ENCODE assay signal across 8 mouse cellular contexts in genomic region chr10:121476190-121476967, GRCm38 (mm10). TPM values are rescaled to one million over a fixed set of nuclear protein-coding genes. Genes with fewer than 3 reads are reported as not detected.
DNase-seq lines count a peak whose midpoint lies in the region; ATAC-seq and TF ChIP-seq lines count a peak whose summit lies in the region.

Rassf3 (minus strand) TSS chr10:121476347.

- peak within 1 kb of the TSS; percentile 54; the same call in 1 of the 2 replicates for H3K27ac ChIP-seq in embryonic fibroblast, embryonic 13.5 days (ENCODE audit: insufficient read depth, low read length)
- H3K27ac ChIP-seq in kidney, embryonic 14.5 days (ENCODE audit: low read depth, low read length): peak within 1 kb of the TSS; percentile 57

- ATAC-seq in kidney, embryonic 14.5 days (ENCODE audit: low FRiP score, low TSS enrichment): peak; percentile 94

- no peak for TF ChIP-seq CTCF in embryonic fibroblast, embryonic 13.5 days (IDR thresholded peaks at IDR 0.05; ENCODE audit: borderline replicate concordance, insufficient read depth, low read length)

- peak; percentile 85 for TF ChIP-seq POLR2A in embryonic fibroblast, embryonic 13.5 days (IDR thresholded peaks at IDR 0.05; ENCODE audit: low read depth, low read length)

- no peaks in the 10 kb centered on the region for H3K27me3 ChIP-seq in kidney, embryonic 14.5 days (ENCODE audit: control insufficient read depth, insufficient read depth, low read length)

- peak within 1 kb of the TSS; percentile 75 for H3K9ac ChIP-seq in kidney, embryonic 14.5 days (ENCODE audit: low read depth, low read length)

- H3K36me3 ChIP-seq in kidney, embryonic 14.5 days (ENCODE audit: control insufficient read depth, insufficient read depth, low read length): no peaks in the 10 kb centered on the region

- WGBS in kidney, embryonic 14.5 days: under 1% methylated on average over 61 of the region's 62 CpGs

- no peaks in the 10 kb centered on the region for H3K9me3 ChIP-seq in kidney, embryonic 14.5 days (ENCODE audit: control insufficient read depth, low read length)

- DNase-seq in CD4-positive helper T cell, adult 2 months (ENCODE audit: low read depth, low spot score): peak; percentile 96
- peak; percentile 91 for DNase-seq in brain, adult 2 months (ENCODE audit: low read depth, low spot score)
- peak; percentile 90 to 92 for DNase-seq in heart, adult 9 months (ENCODE audit: low spot score in 2 of 2)
- peak; percentile 100 for DNase-seq in liver
- DNase-seq in monocyte, adult 2 months (ENCODE audit: low read depth in 1 of 2, low spot score in 2 of 2): peak; percentile 82 to 91
- peak; percentile 96 to 98 for DNase-seq in spleen, postnatal 14 days (ENCODE audit: low spot score in 2 of 2)

- H3K4me2 ChIP-seq in kidney, embryonic 14.5 days (replicated peaks; ENCODE audit: low read depth, low read length): peak within 1 kb of the TSS; percentile 60

- H3K4me3 ChIP-seq in embryonic fibroblast, embryonic 13.5 days (ENCODE audit: insufficient read depth, low read length): peak within 1 kb of the TSS; percentile 81
- H3K4me3 ChIP-seq in kidney, embryonic 14.5 days (ENCODE audit: low read length): peak within 1 kb of the TSS; percentile 58

- 0 out of 2 replicates have a peak, but pooled peaks cover 2% of the 10 kb centered on the region for H3K4me1 ChIP-seq in embryonic fibroblast, embryonic 13.5 days (ENCODE audit: control insufficient read depth, insufficient read depth, low read length)
- H3K4me1 ChIP-seq in kidney, embryonic 14.5 days (ENCODE audit: control insufficient read depth, insufficient read depth, low read length): peaks cover 25% of the 10 kb centered on the region

RNA-seq across cellular contexts. Expression of gene Rassf3, which starts in this region (rescaled TPM):
- 18.0 and 20.5 TPM in 2 replicates for polyA plus RNA-seq in embryonic fibroblast, embryonic 13.5 days (2011; ENCODE audit: insufficient read length, low read depth, missing spikeins)
- polyA plus RNA-seq in kidney, embryonic 14.5 days (2014; fragmentation: Nextera tagmentation; extraction: Ambion mirVana): 8.9 and 13.5 TPM in 2 replicates

Comparison
In these comparisons a context has a peak if more than half of its experiments do, and no peak if none do; other contexts are left out.
1. Peak in every context shown above with its lines: DNase-seq, ATAC-seq, H3K4me3 ChIP-seq and H3K27ac ChIP-seq.